Mouse (Mus musculus) stomach, postnatal 0 days (tissue): ENCODE results near the gene Jmy. TPM values are rescaled to one million over a fixed set of nuclear protein-coding genes. Genes with fewer than 3 reads are reported as not detected.

Source experiments
- ATAC-seq: fragments of 200-750 bp; cut with Nextera tagmentation; 2 replicates; pipeline ENCODE4 v1.8.0; 2017; ENCODE audit not compliant: low FRiP score, low TSS enrichment
- DNase-seq: peaks from one replicate; pipeline ENCODE4 v3.0.0-alpha.2; 2016; ENCODE audit warnings: low spot score
- H3K27ac ChIP-seq: fragments of 300-500 bp; sonication (generic); replicated peaks from 2 replicates; pipeline ENCODE4 v1.5.1; 2014; ENCODE audit warnings: mild to moderate bottlenecking, control low read depth
- H3K27me3 ChIP-seq: fragments of 300-500 bp; sonication (generic); 2 replicates; pipeline ENCODE4 v1.6.1; 2014; ENCODE audit warnings: low read length; ENCODE audit not compliant: control insufficient read depth, insufficient read depth
- H3K36me3 ChIP-seq: fragments of 300-500 bp; sonication (generic); 2 replicates; pipeline ENCODE4 v1.6.1; 2014; ENCODE audit warnings: low read length, mixed read lengths; ENCODE audit not compliant: control insufficient read depth, insufficient read depth
- H3K4me1 ChIP-seq: fragments of 300-500 bp; sonication (generic); replicated peaks from 2 replicates; pipeline ENCODE4 v1.6.1; 2014; ENCODE audit warnings: antibody characterized with exemption; ENCODE audit not compliant: control insufficient read depth, insufficient read depth
- H3K4me2 ChIP-seq: fragments of 300-500 bp; sonication (generic); replicated peaks from 2 replicates; pipeline ENCODE4 v1.6.1; 2014; ENCODE audit warnings: low read depth, mild to moderate bottlenecking, control low read depth, moderate library complexity
- H3K4me3 ChIP-seq: fragments of 300-500 bp; sonication (generic); 2 replicates; pipeline ENCODE4 v1.5.1; 2014; ENCODE audit warnings: low read depth, low read length, control low read depth
- H3K9ac ChIP-seq: fragments of 300-500 bp; sonication (generic); 2 replicates; pipeline ENCODE4 v1.6.1; 2014; ENCODE audit warnings: mild to moderate bottlenecking, low read length, control low read depth, mixed read lengths
- H3K9me3 ChIP-seq: fragments of 300-500 bp; sonication (generic); 2 replicates; pipeline ENCODE4 v1.6.1; 2016; ENCODE audit warnings: low read length; ENCODE audit not compliant: control insufficient read depth
- CTCF ChIP-seq: IDR thresholded peaks from 2 replicates; pipeline ENCODE4 v1.5.1; 2016; ENCODE audit warnings: antibody characterized with exemption, low read depth, mild to moderate bottlenecking, moderate library complexity
- EP300 ChIP-seq: optimal IDR thresholded peaks from 2 replicates; pipeline ENCODE3; 2016; ENCODE audit warnings: antibody characterized with exemption
- WGBS: fragments of 180-500 bp; shearing (Covaris S2); extraction: QIAGEN DNeasy Blood & Tissue Kit; methylation state at CpG from one replicate; pipeline ENCODE4 v1.1.7; 2014; 5-methylcytosine and 5-hydroxymethylcytosine counted together
- polyA plus RNA-seq: library from polyadenylated mRNA; unstranded; fragments of >200 nt; fragmentation: Nextera tagmentation; extraction: Ambion mirVana; gene quantifications from 2 replicates; pipeline ENCODE4 v1.2.1, GENCODE M21; 2015

The Jmy gene
- polyA plus RNA-seq, 1 experiment from 2014 or later: 4.8 TPM

DNA sequence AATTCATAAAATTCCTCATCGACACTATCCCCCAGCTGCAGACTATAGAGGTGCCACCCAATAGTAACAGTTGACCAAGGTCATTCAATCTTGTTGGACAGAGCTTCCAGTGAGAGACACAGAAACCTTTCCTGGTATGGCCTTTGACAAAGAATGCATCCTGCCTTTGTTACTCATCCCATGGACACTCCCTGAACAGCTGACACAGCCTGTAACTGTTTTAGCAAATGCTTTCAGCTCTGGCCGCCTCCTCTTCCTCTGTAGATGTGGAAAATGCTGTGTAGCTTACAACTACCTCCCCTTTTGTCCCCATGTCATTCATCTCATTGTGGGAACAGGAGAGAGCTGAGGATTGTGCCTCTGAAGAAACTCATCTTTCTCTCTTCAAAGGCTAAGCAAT lies 81.3 kb downstream of the Jmy start:
- Histone ChIP-seq H3K4me3 (no peak overlapping the region), H3K36me3 (no peaks in the 10 kb centered on the region), H3K4me1 (no peaks in the 10 kb centered on the region), H3K27me3 (no peaks in the 10 kb centered on the region), H3K9ac (no peak overlapping the region), H3K9me3 (no peaks in the 10 kb centered on the region), H3K27ac (no peak overlapping the region), H3K4me2 (no peak overlapping the region)
- TF ChIP-seq CTCF (no peak), EP300 (no peak)
- WGBS: 84% methylated on average over 2 of the region's 2 CpGs
- DNase-seq (no peak), ATAC-seq (no peak)

DNA sequence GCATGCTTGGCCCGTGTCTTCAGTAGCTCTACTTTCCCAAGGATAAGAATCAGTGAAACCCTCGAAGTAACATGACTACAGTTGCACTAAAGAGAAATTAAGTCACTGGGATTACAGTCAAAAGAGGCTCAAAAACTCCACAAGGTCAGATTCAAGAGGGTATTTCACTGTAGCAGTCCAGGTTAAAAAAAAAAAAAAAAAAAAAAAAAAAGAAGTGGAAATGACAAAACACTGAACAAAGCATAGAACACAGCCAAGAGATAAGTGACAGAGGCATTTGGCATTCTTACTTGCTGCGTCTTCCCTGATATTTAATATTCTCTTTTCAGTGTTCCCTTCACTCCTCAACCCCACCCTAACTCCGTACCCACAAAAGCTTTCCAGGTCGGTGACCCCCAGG lies 84.6 kb downstream of the Jmy start:
- Histone ChIP-seq H3K4me3 (no peak overlapping the region), H3K9me3 (no peaks in the 10 kb centered on the region), H3K4me2 (no peak overlapping the region), H3K4me1 (no peaks in the 10 kb centered on the region), H3K27ac (no peak overlapping the region), H3K27me3 (no peaks in the 10 kb centered on the region), H3K9ac (no peak overlapping the region), H3K36me3 (no peaks in the 10 kb centered on the region)
- 92% methylated on average over 5 of the region's 5 CpGs for WGBS
- DNase-seq (no peak), ATAC-seq (no peak)
- no peak for TF ChIP-seq CTCF

DNA sequence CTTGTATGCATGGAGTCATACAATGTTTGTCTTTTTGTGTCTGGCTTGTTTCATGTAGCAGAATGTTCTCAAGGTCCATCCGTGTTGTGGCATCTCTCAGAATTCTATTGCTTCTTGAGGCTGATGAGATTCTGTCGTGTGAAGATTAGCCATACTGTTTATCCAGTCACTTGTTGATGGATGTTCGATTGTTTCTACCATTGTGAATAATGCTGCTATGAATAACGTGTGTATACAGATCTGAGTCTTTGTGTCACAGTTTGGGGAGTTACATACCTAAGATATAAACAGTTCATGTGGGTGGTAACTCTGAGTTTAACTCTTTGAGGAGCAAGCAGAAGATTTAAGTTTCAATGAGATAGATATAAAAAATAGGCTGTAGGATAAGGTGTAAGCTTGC lies 89.3 kb downstream of the Jmy start:
- TF ChIP-seq EP300 (no peak), CTCF (no peak)
- DNase-seq (no peak), ATAC-seq (no peak)
- Histone ChIP-seq H3K4me2 (no peak overlapping the region), H3K27ac (no peak overlapping the region), H3K36me3 (no peaks in the 10 kb centered on the region), H3K4me1 (no peaks in the 10 kb centered on the region), H3K9ac (no peak overlapping the region), H3K9me3 (no peaks in the 10 kb centered on the region), H3K4me3 (no peak overlapping the region), H3K27me3 (no peaks in the 10 kb centered on the region)
- WGBS: 38% methylated on average over 4 of the region's 4 CpGs

DNA sequence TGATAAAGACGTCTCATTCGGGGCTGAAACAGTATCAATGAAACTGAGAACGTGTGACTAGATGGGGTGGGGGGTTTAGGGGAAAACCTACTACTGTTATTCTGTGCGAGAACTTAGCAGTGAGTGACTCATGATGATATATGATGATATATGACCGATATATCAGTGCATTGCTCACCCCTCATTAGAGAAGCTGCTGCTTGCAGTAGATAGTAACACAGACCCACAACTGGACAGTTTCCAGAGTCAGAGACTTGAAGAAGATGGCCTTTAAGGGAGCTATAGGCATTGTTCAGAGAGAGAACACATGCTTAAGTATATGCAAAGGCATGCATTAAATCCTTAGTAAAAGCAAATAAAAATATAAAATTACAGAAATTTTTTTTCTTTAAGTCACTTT lies 92.8 kb downstream of the Jmy start:
- H3K27ac ChIP-seq: no peak overlapping the region
- TF ChIP-seq CTCF: no peak
- no peak for TF ChIP-seq EP300
- WGBS: 83% methylated on average over 5 of the region's 5 CpGs
- H3K9ac ChIP-seq: no peak overlapping the region
- H3K36me3 ChIP-seq: no peaks in the 10 kb centered on the region
- H3K4me2 ChIP-seq: no peak overlapping the region
- no peaks in the 10 kb centered on the region for H3K9me3 ChIP-seq
- ATAC-seq: no peak
- H3K27me3 ChIP-seq: no peaks in the 10 kb centered on the region
- DNase-seq: no peak
- no peaks in the 10 kb centered on the region for H3K4me1 ChIP-seq
- H3K4me3 ChIP-seq: no peak overlapping the region

DNA sequence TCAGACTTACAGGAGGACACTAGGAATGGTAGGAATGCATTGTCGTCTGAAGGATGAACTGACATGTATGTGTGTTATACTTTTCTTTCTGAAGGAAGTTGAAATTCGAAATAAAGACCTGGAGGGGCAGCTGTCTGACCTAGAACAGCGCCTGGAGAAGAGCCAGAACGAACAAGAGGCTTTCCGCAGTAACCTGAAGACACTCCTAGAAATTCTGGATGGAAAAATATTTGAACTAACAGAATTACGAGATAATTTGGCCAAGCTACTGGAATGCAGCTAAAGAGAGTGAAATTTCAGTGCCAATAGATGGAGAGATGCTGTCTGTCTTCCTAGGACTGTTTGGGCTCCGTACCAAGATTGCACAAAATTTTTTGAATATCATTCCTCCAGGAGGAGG lies 97.7 kb downstream of the Jmy start:
- Histone ChIP-seq H3K27ac (no peak overlapping the region), H3K4me1 (no peaks in the 10 kb centered on the region), H3K9ac (no peak overlapping the region), H3K27me3 (no peaks in the 10 kb centered on the region), H3K4me2 (no peak overlapping the region), H3K9me3 (no peaks in the 10 kb centered on the region), H3K4me3 (no peak overlapping the region), H3K36me3 (no peaks in the 10 kb centered on the region)
- TF ChIP-seq EP300 (no peak), CTCF (no peak)
- ATAC-seq (no peak), DNase-seq (no peak)
- WGBS: 81% methylated on average over 7 of the region's 7 CpGs

DNA sequence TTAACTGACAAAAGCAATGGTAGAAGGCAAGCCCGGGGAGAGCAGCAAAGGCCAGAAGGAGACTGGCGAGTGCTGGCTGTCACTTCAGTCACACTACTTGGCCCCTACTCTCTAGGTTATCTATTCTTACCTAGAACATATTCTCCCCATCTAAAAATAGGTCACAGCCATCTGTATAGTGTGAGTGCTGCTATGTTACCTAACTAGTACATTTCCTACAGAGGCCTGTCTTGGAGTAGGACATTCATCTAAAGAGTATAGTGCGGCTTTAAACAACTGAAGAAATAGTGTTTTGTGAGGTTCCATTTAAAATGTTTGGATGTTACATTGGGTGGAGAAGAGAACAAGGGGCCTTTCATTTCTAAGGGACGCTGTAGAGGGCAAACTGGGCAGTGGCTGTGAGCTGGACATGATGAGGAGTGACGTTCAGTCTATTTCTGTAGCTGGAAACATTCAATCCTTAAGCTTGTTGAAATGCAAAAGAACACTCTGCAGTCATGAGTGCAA lies 99.8 kb downstream of the Jmy start:
- DNase-seq (no peak), ATAC-seq (no peak)
- no peak overlapping the region for H3K27ac ChIP-seq
- 87% methylated on average over 5 of the region's 5 CpGs for WGBS
- no peak for TF ChIP-seq EP300
- TF ChIP-seq CTCF: no peak
- H3K4me1 ChIP-seq: no peaks in the 10 kb centered on the region
- no peak overlapping the region for H3K9ac ChIP-seq
- no peaks in the 10 kb centered on the region for H3K9me3 ChIP-seq
- H3K4me3 ChIP-seq: no peak overlapping the region
- no peak overlapping the region for H3K4me2 ChIP-seq
- no peaks in the 10 kb centered on the region for H3K36me3 ChIP-seq
- H3K27me3 ChIP-seq: no peaks in the 10 kb centered on the region
